Mouse (Mus musculus) CH12.LX (cell line): Measurements from ENCODE around the gene Psmd5.
"Not testable (repeated sequence)": the region's sequence is repeated elsewhere in the genome, so short reads cannot be mapped to it uniquely, and the experiment has no call there.

Experiments
- CTCF ChIP-seq, 2 experiments: IDR thresholded peaks in 1 of 2; conservative IDR thresholded peaks in 1 of 2; 2 replicates each; pipeline ENCODE4 v1.5.1; 2011 to 2012; ENCODE audit warnings: low read depth in 2 of 2, low read length in 2 of 2, improper control_type of control experiment in 1 of 2, inconsistent platforms in 1 of 2, mild to moderate bottlenecking in 1 of 2, moderate library complexity in 1 of 2
- NRF1 ChIP-seq: IDR thresholded peaks from 2 replicates; pipeline ENCODE4 v1.6.1; 2014; ENCODE audit warnings: low read depth, mild to moderate bottlenecking, inconsistent platforms, low read length, improper control_type of control experiment, moderate library complexity
- SMC3 ChIP-seq: IDR thresholded peaks from 2 replicates; pipeline ENCODE4 v1.6.1; 2011; ENCODE audit warnings: low read depth, low read length, improper control_type of control experiment

DNA sequence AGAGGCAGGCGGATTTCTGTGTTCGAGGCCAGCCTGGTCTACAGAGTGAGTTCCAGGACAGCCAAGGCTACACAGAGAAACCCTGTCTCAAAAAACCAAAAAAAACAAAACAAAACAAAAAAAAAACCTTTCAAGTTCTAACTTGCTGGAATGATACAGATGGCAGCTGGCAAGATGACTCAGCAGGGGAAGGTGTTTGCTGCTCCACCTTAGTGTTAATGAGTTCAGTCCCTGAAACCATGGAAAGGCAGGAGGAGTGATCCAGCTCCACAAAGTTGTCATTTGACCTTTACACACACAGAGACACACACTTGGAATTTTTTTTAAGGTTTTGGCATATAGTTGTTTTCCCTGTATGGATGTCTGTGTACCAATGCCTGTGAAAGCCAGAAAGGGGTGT is 58.9 kb downstream of the Psmd5 start:
- not testable (repeated sequence) for TF ChIP-seq CTCF (conservative IDR thresholded peaks at IDR 0.05 in 1 of 2, IDR thresholded peaks at IDR 0.05 in 1 of 2; ENCODE audit: low read depth in 2 of 2, low read length in 2 of 2); NRF1; SMC3
